Mouse (Mus musculus) lung, embryonic 14.5 days (tissue): Measurements from ENCODE around the gene Olfr51. TPM values are rescaled to one million over a fixed set of nuclear protein-coding genes. Genes with fewer than 3 reads are reported as not detected.
A peak's percentile ranks its signal among the peaks of the same experiment; 100 is the strongest.

Source experiments
- ATAC-seq: fragments of 200-750 bp; cut with Nextera tagmentation; 2 replicates; pipeline ENCODE4 v1.8.0; 2017; ENCODE audit warnings: mild to moderate bottlenecking, moderate TSS enrichment, moderate library complexity; ENCODE audit not compliant: insufficient read depth
- DNase-seq: peaks from one replicate; pipeline ENCODE4 v3.0.0-alpha.2; 2015
- H3K27ac ChIP-seq: fragments of 300-500 bp; sonication (generic); 2 replicates; pipeline ENCODE4 v1.5.1; 2014; ENCODE audit warnings: low read depth, mild to moderate bottlenecking, moderate library complexity
- H3K27me3 ChIP-seq: fragments of 300-500 bp; sonication (generic); 2 replicates; pipeline ENCODE4 v1.6.1; 2014; ENCODE audit warnings: low read length, control low read depth; ENCODE audit not compliant: insufficient read depth
- H3K36me3 ChIP-seq: fragments of 300-500 bp; sonication (generic); 2 replicates; pipeline ENCODE4 v1.6.1; 2014; ENCODE audit warnings: control low read depth; ENCODE audit not compliant: insufficient read depth
- H3K4me1 ChIP-seq: fragments of 300-500 bp; sonication (generic); 2 replicates; pipeline ENCODE4 v1.6.1; 2014; ENCODE audit warnings: antibody characterized with exemption, control low read depth; ENCODE audit not compliant: insufficient read depth
- H3K4me2 ChIP-seq: fragments of 300-500 bp; sonication (generic); 2 replicates; pipeline ENCODE4 v1.6.1; 2014; ENCODE audit warnings: mild to moderate bottlenecking
- H3K4me3 ChIP-seq: fragments of 300-500 bp; sonication (generic); 2 replicates; pipeline ENCODE4 v1.5.1; 2014; ENCODE audit warnings: low read depth, low read length
- H3K9ac ChIP-seq: fragments of 300-500 bp; sonication (generic); 2 replicates; pipeline ENCODE4 v1.6.1; 2014
- H3K9me3 ChIP-seq: fragments of 300-500 bp; sonication (generic); 2 replicates; pipeline ENCODE4 v1.6.1; 2016; ENCODE audit warnings: low read depth, low read length, control low read depth
- CTCF ChIP-seq: IDR thresholded peaks from 2 replicates; pipeline ENCODE4 v1.5.1; 2016; ENCODE audit warnings: antibody characterized with exemption, low read depth
- WGBS: fragments of 180-500 bp; shearing (Covaris S2); extraction: QIAGEN DNeasy Blood & Tissue Kit; methylation state at CpG from one replicate; pipeline ENCODE4 v1.1.7; 2014; 5-methylcytosine and 5-hydroxymethylcytosine counted together
- polyA plus RNA-seq: library from polyadenylated mRNA; unstranded; fragments of >200 nt; fragmentation: Nextera tagmentation; extraction: Ambion mirVana; gene quantifications from 2 replicates; pipeline ENCODE4 v1.2.1, GENCODE M21; 2014

Gene Olfr51
- polyA plus RNA-seq, 1 experiment from 2014 or later = not detected

DNA sequence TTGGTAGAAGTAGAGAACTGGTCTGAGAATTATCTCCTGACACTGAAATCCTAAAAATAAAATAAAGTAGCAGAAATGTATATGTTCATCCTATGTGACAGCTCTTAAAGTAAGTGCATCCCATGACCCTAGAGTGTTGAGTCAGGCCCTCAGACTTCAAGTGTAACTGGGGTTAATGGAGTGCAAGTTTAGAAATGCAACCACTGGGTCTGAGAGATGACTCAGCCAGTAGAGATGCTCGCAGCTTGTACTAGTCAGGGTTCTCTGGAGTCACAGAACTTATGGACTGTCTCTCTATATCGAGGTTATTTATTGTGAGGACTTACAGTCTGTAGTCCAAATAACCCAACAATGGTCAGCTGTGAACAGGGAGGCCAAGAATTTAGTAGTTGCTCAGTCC, 48.3 kb downstream of the Olfr51 start:
- Histone ChIP-seq H3K27me3 (no peaks in the 10 kb centered on the region), H3K4me3 (no peak overlapping the region), H3K36me3 (no peaks in the 10 kb centered on the region), H3K4me2 (no peak overlapping the region), H3K9me3 (no peaks in the 10 kb centered on the region), H3K9ac (no peak overlapping the region), H3K4me1 (no peaks in the 10 kb centered on the region), H3K27ac (no peak overlapping the region)
- ATAC-seq (no peak), DNase-seq (no peak)
- WGBS = 45% methylated on average over 2 of the region's 2 CpGs
- no peak for TF ChIP-seq CTCF

DNA sequence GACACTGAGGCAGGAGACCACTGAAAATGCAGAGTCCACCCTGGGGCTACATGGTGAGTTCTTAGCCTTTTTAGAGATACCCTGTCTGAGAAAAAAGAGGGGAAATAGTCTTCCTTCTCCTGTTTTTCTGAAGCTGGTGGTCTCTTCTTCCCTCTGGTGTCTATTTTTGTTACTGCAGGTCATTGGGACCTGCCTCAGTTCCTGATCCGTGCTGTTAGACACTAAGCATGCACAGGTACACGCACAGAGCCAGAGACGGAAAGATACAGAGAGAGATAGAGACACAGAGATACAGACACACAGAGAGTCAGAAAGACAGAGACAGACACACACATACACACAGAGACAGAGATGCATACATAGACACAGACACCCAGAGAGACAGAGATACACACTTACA, 49.8 kb downstream of the Olfr51 start:
- H3K27me3 ChIP-seq = no peaks in the 10 kb centered on the region
- H3K27ac ChIP-seq = no peak overlapping the region
- ATAC-seq = no peak
- H3K9ac ChIP-seq = no peak overlapping the region
- WGBS = 40% methylated on average over 3 of the region's 3 CpGs
- H3K4me1 ChIP-seq = no peaks in the 10 kb centered on the region
- no peak overlapping the region for H3K4me2 ChIP-seq
- TF ChIP-seq CTCF = peak; percentile 62
- H3K4me3 ChIP-seq = no peak overlapping the region
- no peaks in the 10 kb centered on the region for H3K36me3 ChIP-seq
- H3K9me3 ChIP-seq = no peaks in the 10 kb centered on the region
- peak; percentile 47 for DNase-seq

- peak within 1 kb of the TSS; percentile 83 for H3K4me2 ChIP-seq
- WGBS = under 1% methylated on average over 32 of the region's 32 CpGs
- ATAC-seq (peak; percentile 94), DNase-seq (peak; percentile 90)
- peak; percentile 51 for TF ChIP-seq CTCF
- H3K4me3 ChIP-seq = peak within 1 kb of the TSS; percentile 61
- no peaks in the 10 kb centered on the region for H3K27me3 ChIP-seq
- H3K9me3 ChIP-seq = no peaks in the 10 kb centered on the region
- H3K36me3 ChIP-seq = peaks cover 11% of the 10 kb centered on the region; the same call in 1 of the 2 replicates
- no peaks in the 10 kb centered on the region for H3K4me1 ChIP-seq
- peak within 1 kb of the TSS; percentile 73 for H3K9ac ChIP-seq
- 0 out of 2 replicates have a peak within 1 kb of the TSS, but pooled peaks have one; percentile 5 for H3K27ac ChIP-seq
Measured at GRCm38 (mm10) chr11:51059151-51059571, 55.8 kb downstream of the Olfr51 start, which contains the start of gene Zfp354a. Gene Zfp354a (plus strand): TSS chr11:51059257.

Other genes starting within 250 kb of the Olfr51 start
- gene Zfp354c, start 175.9 kb upstream of the Olfr51 start, polyA plus RNA-seq = 34.1 and 34.2 TPM in 2 replicates
- gene Zfp879, start 162.0 kb upstream of the Olfr51 start, polyA plus RNA-seq = 0.32 and 0.35 TPM in 2 replicates
- gene Grm6, start 152.9 kb upstream of the Olfr51 start, polyA plus RNA-seq = not detected in 2 replicates
- 8.2 and 8.9 TPM in 2 replicates for gene Zfp454, start 115.9 kb upstream of the Olfr51 start, polyA plus RNA-seq
- gene Zfp2, start 87.4 kb upstream of the Olfr51 start, polyA plus RNA-seq = 13.1 and 14.7 TPM in 2 replicates
- gene Zfp354b, start 72.0 kb upstream of the Olfr51 start, polyA plus RNA-seq = 1.1 and 1.4 TPM in 2 replicates
- not detected in 2 replicates for gene 4933414I15Rik, start 59.8 kb upstream of the Olfr51 start, polyA plus RNA-seq
- gene Prop1, start 49.8 kb upstream of the Olfr51 start, polyA plus RNA-seq = not detected in 2 replicates
- gene Olfr1378, start 37.1 kb upstream of the Olfr51 start, polyA plus RNA-seq = not detected in 2 replicates
- gene Olfr1377, start 21.6 kb upstream of the Olfr51 start, polyA plus RNA-seq = not detected in 2 replicates
- not detected in 2 replicates for gene Olfr54, start 10.6 kb downstream of the Olfr51 start, polyA plus RNA-seq
- not detected in 2 replicates for gene Olfr1375, start 44.5 kb downstream of the Olfr51 start, polyA plus RNA-seq
- 7.8 and 8.4 TPM in 2 replicates for gene Zfp354a, start 55.7 kb downstream of the Olfr51 start, polyA plus RNA-seq
- gene Gm12569, start 216.9 kb downstream of the Olfr51 start, polyA plus RNA-seq = not detected in 2 replicates